In genomic region chr3:133111741-133112140, GRCm38 (mm10) we compare ENCODE assay signal across 7 mouse cellular contexts. TPM values are rescaled to one million over a fixed set of nuclear protein-coding genes. Genes with fewer than 3 reads are reported as not detected.
DNase-seq lines count a peak whose midpoint lies in the region; ATAC-seq and TF ChIP-seq lines count a peak whose summit lies in the region.

No protein-coding gene starts in this region.

- H3K27me3 ChIP-seq in hindbrain, postnatal 0 days (ENCODE audit: insufficient read depth, low read length), result no peaks in the 10 kb centered on the region
- no peaks in the 10 kb centered on the region for H3K27me3 ChIP-seq in hindbrain, embryonic 12.5 days
- H3K27me3 ChIP-seq in midbrain, postnatal 0 days (ENCODE audit: insufficient read depth, low read length), result no peaks in the 10 kb centered on the region

- H3K36me3 ChIP-seq in hindbrain, postnatal 0 days (ENCODE audit: insufficient read depth, low read length), result peaks cover 6% of the 10 kb centered on the region; the same call in 1 of the 2 replicates
- peaks cover 24% of the 10 kb centered on the region for H3K36me3 ChIP-seq in hindbrain, embryonic 12.5 days
- H3K36me3 ChIP-seq in midbrain, postnatal 0 days (ENCODE audit: insufficient read depth, low read length), result peaks cover 7% of the 10 kb centered on the region

- no peaks in the 10 kb centered on the region for H3K9me3 ChIP-seq in hindbrain, postnatal 0 days (ENCODE audit: low read length)
- no peaks in the 10 kb centered on the region for H3K9me3 ChIP-seq in hindbrain, embryonic 12.5 days (replicated peaks)
- no peaks in the 10 kb centered on the region for H3K9me3 ChIP-seq in midbrain, postnatal 0 days (ENCODE audit: low read length)

- H3K4me2 ChIP-seq in hindbrain, postnatal 0 days (ENCODE audit: low read depth, low read length), result no peak overlapping the region
- H3K4me2 ChIP-seq in hindbrain, embryonic 12.5 days (replicated peaks), result no peak overlapping the region
- H3K4me2 ChIP-seq in midbrain, postnatal 0 days (ENCODE audit: low read depth, low read length, poor library complexity, severe bottlenecking), result no peak overlapping the region

- 38% methylated on average over 2 of the region's 2 CpGs for WGBS in hindbrain, postnatal 0 days
- 39% methylated on average over 2 of the region's 2 CpGs for WGBS in hindbrain, embryonic 12.5 days
- WGBS in midbrain, postnatal 0 days, result 26% methylated on average over 2 of the region's 2 CpGs

- no peak overlapping the region for H3K27ac ChIP-seq in hindbrain, postnatal 0 days
- H3K27ac ChIP-seq in hindbrain, embryonic 12.5 days, result no peak overlapping the region
- no peak overlapping the region for H3K27ac ChIP-seq in midbrain, postnatal 0 days (ENCODE audit: low read depth, low read length)

- TF ChIP-seq CTCF in hindbrain, postnatal 0 days (IDR thresholded peaks at IDR 0.05; ENCODE audit: low read depth), result peak; percentile 69
- peak; percentile 84 for TF ChIP-seq CTCF in midbrain, postnatal 0 days (IDR thresholded peaks at IDR 0.05)

- peak; percentile 69 for DNase-seq in hindbrain, postnatal 0 days (ENCODE audit: low spot score)
- DNase-seq in 3T3-L1 (ENCODE audit: low read depth, low spot score) (peak; percentile 83), ES-CJ7 (ENCODE audit: low read depth, low spot score) (peak; percentile 57)
- peak; percentile 24 for DNase-seq in forelimb bud, embryonic 11.5 days (ENCODE audit: low read depth, low spot score)
- DNase-seq in midbrain, postnatal 0 days (ENCODE audit: low spot score), result peak; percentile 71
- DNase-seq in gastrocnemius, adult 8-10 months (ENCODE audit: low spot score in 2 of 2), result no peak

- peak; percentile 51; the same call in 1 of the 2 replicates for ATAC-seq in hindbrain, postnatal 0 days
- ATAC-seq in hindbrain, embryonic 12.5 days (ENCODE audit: low FRiP score), result no peak
- ATAC-seq in midbrain, postnatal 0 days (ENCODE audit: low FRiP score), result 0 out of 2 replicates have a peak, but pooled peaks have one; percentile 47

- H3K4me1 ChIP-seq in hindbrain, postnatal 0 days (ENCODE audit: insufficient read depth, low read length), result no peaks in the 10 kb centered on the region
- no peaks in the 10 kb centered on the region for H3K4me1 ChIP-seq in hindbrain, embryonic 12.5 days
- H3K4me1 ChIP-seq in midbrain, postnatal 0 days (ENCODE audit: insufficient read depth, low read length), result no peaks in the 10 kb centered on the region

- H3K9ac ChIP-seq in hindbrain, postnatal 0 days (replicated peaks; ENCODE audit: low read length), result no peak overlapping the region
- H3K9ac ChIP-seq in hindbrain, embryonic 12.5 days, result no peak overlapping the region
- no peak overlapping the region for H3K9ac ChIP-seq in midbrain, postnatal 0 days (replicated peaks; ENCODE audit: low read length, poor library complexity, severe bottlenecking)

- no peak overlapping the region for H3K4me3 ChIP-seq in hindbrain, postnatal 0 days (ENCODE audit: low read length)
- H3K4me3 ChIP-seq in hindbrain, embryonic 12.5 days, result no peak overlapping the region
- no peak overlapping the region for H3K4me3 ChIP-seq in midbrain, postnatal 0 days (ENCODE audit: low read depth, low read length)

RNA-seq across cellular contexts. Expression of gene Gstcd, which starts 19.9 kb away (rescaled TPM):
- 7.4 and 8.6 TPM in 2 replicates for total RNA-seq in hindbrain, postnatal 0 days (2014; rRNA removed)
- polyA plus RNA-seq in hindbrain, postnatal 0 days (2015; fragmentation: Nextera tagmentation; extraction: Ambion mirVana), result 2.3 and 3.3 TPM in 2 replicates
- polyA plus RNA-seq in hindbrain, embryonic 12.5 days (2016; fragmentation: Nextera tagmentation; extraction: Ambion mirVana), result 7.9 and 8.2 TPM in 2 replicates
- total RNA-seq in midbrain, postnatal 0 days (2014; rRNA removed), result 10.8 and 15.3 TPM in 2 replicates
- 1.5 and 2.6 TPM in 2 replicates for polyA plus RNA-seq in midbrain, postnatal 0 days (2015; fragmentation: Nextera tagmentation; extraction: Ambion mirVana)
- total RNA-seq in gastrocnemius, adult 8-10 months (2022), result 1 to 10 TPM; 1.8 to 2.4 (median 2.1) TPM

RNA-seq across cellular contexts. Expression of gene Ints12, which starts 20.1 kb away (rescaled TPM):
- 10.0 and 12.8 TPM in 2 replicates for total RNA-seq in hindbrain, postnatal 0 days (2014; rRNA removed)
- 9.6 and 10.2 TPM in 2 replicates for polyA plus RNA-seq in hindbrain, postnatal 0 days (2015; fragmentation: Nextera tagmentation; extraction: Ambion mirVana)
- 23.5 and 25.9 TPM in 2 replicates for polyA plus RNA-seq in hindbrain, embryonic 12.5 days (2016; fragmentation: Nextera tagmentation; extraction: Ambion mirVana)
- 9.0 and 15.4 TPM in 2 replicates for total RNA-seq in midbrain, postnatal 0 days (2014; rRNA removed)
- 11.3 and 12.0 TPM in 2 replicates for polyA plus RNA-seq in midbrain, postnatal 0 days (2015; fragmentation: Nextera tagmentation; extraction: Ambion mirVana)
- total RNA-seq in gastrocnemius, adult 8-10 months (2022), result 10 to 100 TPM in 1 of 4 experiments, 1 to 10 TPM in 3; 7.0 to 11.6 (median 8.9) TPM

Comparison
In these comparisons a context has a peak if more than half of its experiments do, and no peak if none do; other contexts are left out.
1. DNase-seq: peak in hindbrain, postnatal 0 days (single experiment), 3T3-L1 (single experiment), ES-CJ7 (single experiment), forelimb bud, embryonic 11.5 days (single experiment) and midbrain, postnatal 0 days (single experiment); none in gastrocnemius, adult 8-10 months (0 of 2).